Mouse (Mus musculus) E14TG2a.4 (cell line): ENCODE measurements around the gene U2surp.

Experiments
- H3K27me3 ChIP-seq: 2 replicates; pipeline ENCODE4 v1.6.1; 2014; ENCODE audit warnings: low read length, control low read depth; ENCODE audit not compliant: insufficient read depth
- H3K36me3 ChIP-seq: 2 replicates; pipeline ENCODE4 v1.6.1; 2014; ENCODE audit warnings: low read length, control low read depth; ENCODE audit not compliant: insufficient read depth
- H3K4me1 ChIP-seq: replicated peaks from 2 replicates; pipeline ENCODE4 v1.6.1; 2014; ENCODE audit warnings: low read depth, low read length, control low read depth
- H3K4me3 ChIP-seq: replicated peaks from 2 replicates; pipeline ENCODE4 v1.5.1; 2014; ENCODE audit warnings: mild to moderate bottlenecking, low read length
- H3K9me3 ChIP-seq: 2 replicates; pipeline ENCODE4 v1.6.1; 2014; ENCODE audit warnings: low read length, control low read depth
- CTCF ChIP-seq: conservative IDR thresholded peaks from 2 replicates; pipeline ENCODE4 v1.5.1; 2014; ENCODE audit warnings: low read length
- NANOG ChIP-seq: IDR thresholded peaks from 2 replicates; pipeline ENCODE4 v1.6.1; 2014; ENCODE audit warnings: borderline replicate concordance, low read length, mixed read lengths
- POU5F1 ChIP-seq: IDR thresholded peaks from 2 replicates; pipeline ENCODE4 v1.6.1; 2014; ENCODE audit warnings: low read length, borderline replicate concordance

The U2surp gene

GRCm38 (mm10) chr9:95464028-95464427 is 47.8 kb downstream of the U2surp start:
- no peaks in the 10 kb centered on the region for H3K9me3 ChIP-seq
- H3K27me3 ChIP-seq, result no peaks in the 10 kb centered on the region
- no peaks in the 10 kb centered on the region for H3K4me1 ChIP-seq
- H3K36me3 ChIP-seq, result peaks cover 96% of the 10 kb centered on the region
- no peak overlapping the region for H3K4me3 ChIP-seq
- TF ChIP-seq CTCF, result no peak; the same call in 1 of the 2 replicates

DNA sequence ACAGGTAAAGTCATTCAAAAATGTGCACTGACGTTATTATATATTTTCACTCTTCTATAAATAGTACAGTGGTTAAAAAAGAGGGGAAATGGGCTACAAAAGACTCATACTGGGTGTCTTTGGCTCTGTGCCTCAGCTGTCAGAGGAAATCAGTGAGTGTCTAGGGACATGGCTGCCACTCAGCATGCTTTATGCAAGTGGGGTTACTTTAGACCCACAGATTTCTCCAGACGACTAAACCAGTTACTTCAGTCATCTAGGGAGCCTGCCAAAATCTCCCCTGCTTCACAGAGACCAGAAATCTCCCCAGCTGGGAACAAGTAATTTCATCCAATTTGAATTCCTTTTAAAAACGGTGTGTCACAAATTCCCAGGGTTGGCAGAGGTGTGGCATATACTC is 59.9 kb downstream of the U2surp start:
- Histone ChIP-seq H3K9me3 (peaks cover 7% of the 10 kb centered on the region), H3K4me3 (no peak overlapping the region), H3K27me3 (no peaks in the 10 kb centered on the region), H3K4me1 (peaks cover 10% of the 10 kb centered on the region; the same call in 1 of the 2 replicates), H3K36me3 (peaks cover 46% of the 10 kb centered on the region)
- TF ChIP-seq NANOG (no peak), CTCF (no peak), POU5F1 (no peak)

- TF ChIP-seq CTCF (no peak), NANOG (no peak), POU5F1 (no peak)
- Histone ChIP-seq H3K4me3 (no peak overlapping the region), H3K27me3 (no peaks in the 10 kb centered on the region), H3K9me3 (peaks cover 7% of the 10 kb centered on the region), H3K36me3 (peaks cover 32% of the 10 kb centered on the region), H3K4me1 (peaks cover 10% of the 10 kb centered on the region; the same call in 1 of the 2 replicates)
Observed at GRCm38 (mm10) chr9:95450586-95450985, 61.2 kb downstream of the U2surp start.

DNA sequence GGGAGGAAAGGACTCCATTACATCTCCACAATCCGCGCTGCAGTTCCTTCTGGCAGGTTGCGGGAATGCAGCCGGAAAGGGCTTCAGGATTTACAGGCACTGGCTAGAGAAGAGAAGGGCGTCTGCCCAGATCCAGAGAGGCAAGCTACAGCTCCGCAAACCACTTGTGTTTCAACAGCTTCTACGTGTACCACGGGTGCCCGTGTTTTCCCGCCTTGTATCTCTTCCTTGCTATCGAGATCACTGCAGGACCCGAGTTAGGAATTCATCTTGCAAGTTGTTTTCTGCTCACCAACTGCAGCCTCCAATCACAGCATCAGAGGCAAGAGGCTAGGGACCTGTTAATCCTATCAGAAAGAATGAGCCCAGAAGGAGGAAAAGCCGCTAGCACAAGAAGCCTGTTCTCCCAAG is 69.5 kb downstream of the U2surp start:
- no peak overlapping the region for H3K4me3 ChIP-seq
- peaks cover 13% of the 10 kb centered on the region; the same call in 1 of the 2 replicates for H3K4me1 ChIP-seq
- H3K36me3 ChIP-seq, result no peaks in the 10 kb centered on the region
- peaks cover 7% of the 10 kb centered on the region; the same call in 1 of the 2 replicates for H3K27me3 ChIP-seq
- H3K9me3 ChIP-seq, result peaks cover 10% of the 10 kb centered on the region
- TF ChIP-seq POU5F1, result no peak
- no peak for TF ChIP-seq CTCF
- no peak for TF ChIP-seq NANOG

DNA sequence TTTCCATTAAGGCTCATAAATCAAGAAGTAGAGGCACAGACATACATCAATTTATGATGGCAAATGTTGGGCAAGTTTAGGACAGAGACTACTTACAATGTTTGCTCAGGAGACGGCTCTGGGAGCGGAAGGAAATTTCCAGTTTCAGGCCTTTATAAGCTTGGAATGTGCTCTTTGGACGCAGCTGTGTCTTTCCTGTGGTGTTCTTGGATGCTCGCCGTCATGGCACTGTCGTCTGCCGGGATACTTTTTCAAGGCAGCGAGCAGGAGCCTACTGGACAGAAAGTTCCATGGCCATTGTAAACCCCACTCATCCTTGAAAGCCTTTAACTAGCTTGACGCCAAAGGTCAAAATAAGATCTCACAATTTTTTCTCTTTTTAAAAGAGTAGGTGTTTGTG is 73.9 kb downstream of the U2surp start:
- Histone ChIP-seq H3K4me1 (peaks cover 26% of the 10 kb centered on the region), H3K9me3 (peaks cover 2% of the 10 kb centered on the region; the same call in 1 of the 2 replicates), H3K36me3 (no peaks in the 10 kb centered on the region), H3K4me3 (no peak overlapping the region), H3K27me3 (peaks cover 21% of the 10 kb centered on the region)
- TF ChIP-seq NANOG, result no peak

GRCm38 (mm10) chr9:95436294-95436613 is 75.5 kb downstream of the U2surp start:
- Histone ChIP-seq H3K4me1 (peaks cover 13% of the 10 kb centered on the region), H3K27me3 (peaks cover 21% of the 10 kb centered on the region), H3K4me3 (no peak overlapping the region), H3K36me3 (no peaks in the 10 kb centered on the region), H3K9me3 (no peaks in the 10 kb centered on the region)
- no peak for TF ChIP-seq NANOG
- no peak for TF ChIP-seq POU5F1
- TF ChIP-seq CTCF, result no peak

GRCm38 (mm10) chr9:95435506-95436293 is 76.1 kb downstream of the U2surp start:
- Histone ChIP-seq H3K27me3 (peaks cover 18% of the 10 kb centered on the region), H3K4me1 (peaks cover 13% of the 10 kb centered on the region), H3K36me3 (no peaks in the 10 kb centered on the region), H3K4me3 (peak overlapping the region; percentile 37), H3K9me3 (no peaks in the 10 kb centered on the region)
- TF ChIP-seq NANOG (no peak), POU5F1 (no peak), CTCF (no peak)

- Histone ChIP-seq H3K27me3 (no peaks in the 10 kb centered on the region), H3K4me1 (no peaks in the 10 kb centered on the region), H3K36me3 (no peaks in the 10 kb centered on the region), H3K4me3 (no peak overlapping the region), H3K9me3 (peaks cover 12% of the 10 kb centered on the region)
- TF ChIP-seq NANOG, result no peak
- TF ChIP-seq POU5F1, result no peak
- TF ChIP-seq CTCF, result no peak
Observed at GRCm38 (mm10) chr9:95428277-95428676, 83.5 kb downstream of the U2surp start.

GRCm38 (mm10) chr9:95413911-95414310 is 97.9 kb downstream of the U2surp start:
- Histone ChIP-seq H3K27me3 (peaks cover 27% of the 10 kb centered on the region), H3K4me3 (no peak overlapping the region), H3K36me3 (no peaks in the 10 kb centered on the region), H3K9me3 (no peaks in the 10 kb centered on the region), H3K4me1 (no peaks in the 10 kb centered on the region)
- TF ChIP-seq POU5F1, result no peak
- TF ChIP-seq NANOG, result no peak
- TF ChIP-seq CTCF, result peak; percentile 47
